Mouse (Mus musculus): ENCODE results near the gene Fmn2. TPM values are rescaled to one million over a fixed set of nuclear protein-coding genes. Genes with fewer than 3 reads are reported as not detected.
A peak's percentile ranks its signal among the peaks of the same experiment; 100 is the strongest.

Fmn2 gene
- 0.42 and 4.3 TPM in 2 replicates for total RNA-seq (2015; ENCODE audit: low replicate concordance)
- total RNA-seq (2017; ENCODE audit: low replicate concordance) = not detected in 2 replicates

- ATAC-seq (replicated peaks; ENCODE audit: low FRiP score, poor library complexity, severe bottlenecking) = no peak
Observed at GRCm38 (mm10) chr1:174501661-174502030, at the start of gene Fmn2. Gene Fmn2, plus strand, starts transcription at chr1:174501825.

GRCm38 (mm10) chr1:174455100-174455499 lies 46.5 kb upstream of the Fmn2 start:
- ATAC-seq (replicated peaks; ENCODE audit: low FRiP score, poor library complexity, severe bottlenecking) = no peak

DNA sequence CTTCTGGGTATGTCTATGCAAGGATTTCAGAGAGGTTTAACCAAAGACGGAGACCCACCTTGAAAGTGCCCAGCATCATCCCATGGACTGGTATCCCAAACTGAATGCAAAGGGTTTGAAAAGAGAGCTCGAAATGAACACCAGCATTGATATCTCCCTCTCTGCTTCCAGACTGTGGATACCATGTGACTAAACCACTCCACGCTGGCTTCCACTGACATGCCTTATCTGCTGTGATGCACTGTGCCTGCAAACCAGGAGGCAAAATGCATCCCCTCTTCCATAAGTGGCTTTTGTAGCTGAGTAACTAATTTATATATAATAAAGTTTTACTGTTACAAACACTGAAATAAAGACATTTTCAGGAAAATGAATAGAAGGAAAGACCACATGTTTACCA lies 36.2 kb upstream of the Fmn2 start:
- ATAC-seq (replicated peaks; ENCODE audit: low FRiP score, poor library complexity, severe bottlenecking) = no peak

DNA sequence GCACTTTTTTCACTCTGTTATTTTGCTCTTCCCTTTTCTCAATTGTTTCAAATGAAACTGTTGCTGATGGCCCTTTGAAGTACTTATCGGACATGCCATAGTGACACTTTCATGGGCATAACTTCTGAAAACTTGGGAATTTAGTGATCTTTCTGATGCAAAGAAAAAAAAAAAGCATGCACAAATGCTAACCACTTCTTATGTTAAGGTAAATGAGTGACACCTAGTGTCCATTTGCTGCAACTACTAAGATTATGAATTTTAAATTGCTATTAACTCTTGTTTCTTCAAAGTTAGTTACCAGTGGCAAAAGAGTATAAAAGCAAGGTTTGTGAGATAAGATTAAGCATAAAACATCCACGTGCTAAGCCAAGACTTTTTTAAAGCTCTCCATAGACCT lies 35.4 kb upstream of the Fmn2 start:
- ATAC-seq (replicated peaks; ENCODE audit: low FRiP score, poor library complexity, severe bottlenecking) = no peak

- ATAC-seq (replicated peaks; ENCODE audit: low FRiP score, poor library complexity, severe bottlenecking) = peak; percentile 66; the same call in 1 of the 2 replicates
Observed at GRCm38 (mm10) chr1:174469736-174470135, 31.9 kb upstream of the Fmn2 start.

GRCm38 (mm10) chr1:174482567-174482966 lies 19.1 kb upstream of the Fmn2 start:
- ATAC-seq (replicated peaks; ENCODE audit: low FRiP score, poor library complexity, severe bottlenecking) = no peak

DNA sequence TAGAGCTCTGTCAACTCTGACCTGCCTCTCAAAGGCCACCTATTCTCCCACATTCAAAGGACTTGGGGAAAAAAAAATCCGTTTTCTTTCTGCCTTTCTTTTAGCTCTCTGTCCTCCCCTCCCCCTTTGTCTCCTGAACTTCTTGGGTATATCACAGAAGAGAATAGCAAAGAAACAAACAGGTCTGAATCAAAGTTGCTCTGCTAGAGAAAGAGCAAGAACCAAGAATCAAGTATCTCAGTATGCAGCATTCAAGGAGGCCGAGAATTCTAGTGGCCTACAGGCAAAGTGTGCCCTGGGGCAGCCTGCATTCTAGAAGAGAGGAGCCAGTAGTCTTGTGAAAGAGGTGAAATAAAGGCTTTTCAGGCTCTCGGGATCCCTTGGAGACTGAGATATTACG lies 1.6 kb upstream of the Fmn2 start:
- ATAC-seq (replicated peaks; ENCODE audit: low FRiP score, poor library complexity, severe bottlenecking) = no peak

GRCm38 (mm10) chr1:174501011-174501410 lies 614 bp upstream of the Fmn2 start:
- no peak for ATAC-seq (replicated peaks; ENCODE audit: low FRiP score, poor library complexity, severe bottlenecking)

- no peak for ATAC-seq (replicated peaks; ENCODE audit: low FRiP score, poor library complexity, severe bottlenecking)
Observed at GRCm38 (mm10) chr1:174502031-174502845, 613 bp downstream of the Fmn2 start.

GRCm38 (mm10) chr1:174502846-174503745 lies 1.5 kb downstream of the Fmn2 start:
- ATAC-seq (replicated peaks; ENCODE audit: low FRiP score, poor library complexity, severe bottlenecking) = no peak

DNA sequence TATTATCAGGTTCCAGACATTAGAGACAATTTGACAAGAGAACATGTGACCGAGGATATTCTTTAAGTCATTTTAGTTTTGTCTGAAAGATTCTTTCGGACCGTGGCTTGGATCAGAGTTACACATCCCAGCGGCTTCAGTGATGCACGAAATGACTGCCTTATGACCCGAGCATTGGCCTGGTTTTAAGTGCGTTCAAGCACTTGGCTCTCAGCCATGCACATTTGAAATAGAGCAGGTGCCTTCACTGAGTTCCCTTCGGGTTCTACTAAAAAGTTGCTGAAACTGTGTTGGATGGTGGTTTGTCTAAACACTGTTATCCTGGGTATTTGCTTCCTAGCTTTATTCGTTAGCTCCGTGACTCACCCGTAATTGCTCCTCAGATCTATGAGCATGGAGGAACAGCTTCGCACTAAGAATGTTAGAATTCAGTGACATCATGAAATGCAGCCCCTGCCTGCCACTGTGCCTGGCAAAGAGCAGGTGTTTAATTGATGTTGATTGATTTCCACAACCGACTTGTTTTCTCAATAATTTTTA lies 7.0 kb downstream of the Fmn2 start:
- no peak for ATAC-seq (replicated peaks; ENCODE audit: low FRiP score, poor library complexity, severe bottlenecking)

GRCm38 (mm10) chr1:174513419-174513818 lies 11.8 kb downstream of the Fmn2 start:
- ATAC-seq (replicated peaks; ENCODE audit: low FRiP score, poor library complexity, severe bottlenecking) = no peak

- no peak for ATAC-seq (replicated peaks; ENCODE audit: low FRiP score, poor library complexity, severe bottlenecking)
Observed at GRCm38 (mm10) chr1:174521976-174522770, 20.5 kb downstream of the Fmn2 start.

- no peak for ATAC-seq (replicated peaks; ENCODE audit: low FRiP score, poor library complexity, severe bottlenecking)
Observed at GRCm38 (mm10) chr1:174522809-174523511, 21.3 kb downstream of the Fmn2 start.

DNA sequence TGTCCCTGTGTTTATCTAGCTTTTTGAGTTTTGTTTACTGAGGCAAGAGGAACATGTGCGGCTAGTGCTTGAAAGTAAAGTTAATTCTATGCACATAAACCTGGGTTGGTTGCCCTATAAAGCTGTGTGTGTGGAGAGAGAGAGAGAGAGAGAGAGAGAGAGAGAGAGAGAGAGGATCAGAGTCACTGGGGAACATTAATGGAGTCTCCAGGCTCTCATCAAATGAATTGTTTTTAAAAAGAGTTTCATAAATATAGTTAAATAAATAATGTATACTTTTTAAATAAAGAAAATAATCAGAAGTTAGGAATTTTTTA lies 21.8 kb downstream of the Fmn2 start:
- ATAC-seq (replicated peaks; ENCODE audit: low FRiP score, poor library complexity, severe bottlenecking) = no peak

DNA sequence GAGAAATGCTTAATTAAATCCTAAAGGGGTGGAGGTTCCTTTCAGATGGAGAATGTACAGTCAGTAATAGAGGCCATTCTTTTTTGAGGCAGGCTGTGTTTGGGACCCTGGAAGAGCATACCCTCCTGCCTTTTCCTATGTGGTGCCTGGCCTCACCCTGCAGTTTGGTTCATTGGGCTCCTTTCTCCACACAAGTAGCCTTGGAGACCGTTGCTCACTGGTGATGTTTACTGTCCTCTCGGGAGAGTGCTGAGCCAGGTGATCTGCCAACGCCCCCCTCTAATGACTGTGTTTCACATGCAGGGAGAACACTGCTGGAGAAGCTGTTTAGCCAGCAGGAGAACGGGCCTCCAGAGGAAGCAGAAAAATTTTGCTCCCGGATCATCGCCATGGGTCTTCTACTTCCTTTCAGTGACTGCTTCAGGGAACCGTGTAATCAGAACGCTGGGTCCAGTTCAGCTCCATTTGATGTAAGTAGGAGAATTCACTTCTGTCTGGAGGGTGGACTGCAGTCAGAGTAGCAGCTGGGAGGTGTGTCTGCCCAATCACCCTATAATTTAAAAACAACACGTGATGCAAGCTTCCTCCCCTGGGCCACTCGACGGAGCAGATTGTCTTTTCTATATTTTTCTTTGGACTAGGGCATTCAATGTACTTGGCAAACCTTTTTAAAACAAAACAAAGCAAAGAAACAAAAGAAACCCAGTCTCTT lies 35.3 kb downstream of the Fmn2 start:
- no peak for ATAC-seq (replicated peaks; ENCODE audit: low FRiP score, poor library complexity, severe bottlenecking)

DNA sequence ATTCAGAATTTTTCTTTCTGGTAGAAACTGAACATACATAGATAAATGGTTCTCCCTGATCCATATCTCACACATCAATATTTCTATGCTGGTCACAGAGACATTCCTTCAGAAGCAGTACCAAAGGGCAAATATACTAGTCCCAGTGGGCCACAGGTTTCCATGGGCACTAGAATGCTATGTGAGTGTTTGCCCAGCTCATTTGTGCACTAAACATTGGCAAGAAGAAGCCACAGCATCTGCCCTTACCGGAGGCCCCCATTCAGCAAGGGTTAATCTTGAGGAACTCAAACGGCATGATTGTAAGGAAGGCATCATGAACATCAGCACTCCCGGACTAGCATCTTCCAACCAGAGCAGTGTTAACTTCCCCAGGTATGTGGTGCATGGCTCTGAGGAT lies 35.9 kb downstream of the Fmn2 start:
- ATAC-seq (replicated peaks; ENCODE audit: low FRiP score, poor library complexity, severe bottlenecking) = no peak

DNA sequence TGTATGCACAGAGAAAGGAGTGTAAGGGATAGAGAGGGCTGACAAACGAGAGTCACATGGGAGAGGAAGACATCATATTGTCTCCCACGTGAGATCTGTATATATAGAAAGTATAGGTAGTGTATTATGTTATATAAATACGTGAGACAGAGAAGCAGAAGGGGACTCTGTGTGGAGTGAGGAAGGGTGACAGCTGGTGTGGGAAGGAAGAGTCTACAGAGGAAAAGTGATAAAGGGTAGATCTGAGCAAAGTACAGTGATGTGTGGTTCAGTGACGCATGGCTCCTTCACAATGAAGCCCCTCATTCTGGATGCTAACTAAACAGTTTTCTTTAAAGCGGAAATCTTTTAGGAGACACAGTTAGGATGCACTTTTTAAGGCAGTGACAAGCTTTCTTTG lies 46.7 kb downstream of the Fmn2 start:
- no peak for ATAC-seq (replicated peaks; ENCODE audit: low FRiP score, poor library complexity, severe bottlenecking)
